Mouse (Mus musculus): Measurements from ENCODE around the gene Hoxc6.

The Hoxc6 gene

GRCm38 (mm10) chr15:102992206-102992605 is 5.9 kb upstream of the Hoxc6 start:
- no peak for DNase-seq

GRCm38 (mm10) chr15:102992863-102993262 is 5.2 kb upstream of the Hoxc6 start:
- DNase-seq, result no peak

GRCm38 (mm10) chr15:102996548-102996947 is 1.5 kb upstream of the Hoxc6 start:
- DNase-seq, result no peak

DNA sequence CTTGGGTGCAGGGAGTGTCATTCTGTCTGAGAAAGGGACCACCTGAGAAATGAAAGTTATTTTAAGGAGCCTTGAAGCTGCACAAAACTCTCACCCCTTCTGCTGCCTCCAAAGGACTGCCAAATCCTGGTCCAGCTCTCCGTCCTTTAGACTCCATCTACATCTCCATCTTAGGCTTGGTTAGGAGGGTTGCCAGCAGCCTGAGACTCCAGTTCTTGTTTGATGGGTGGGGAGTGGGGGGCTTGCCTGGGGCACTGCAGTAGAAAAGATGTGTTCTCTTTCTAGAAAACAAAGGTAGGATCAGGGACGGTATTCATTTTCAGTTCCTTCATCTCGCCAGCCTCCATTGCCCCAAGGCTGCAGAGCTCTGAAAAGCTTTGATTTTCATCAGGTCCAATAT is 626 bp upstream of the Hoxc6 start:
- no peak for DNase-seq

DNA sequence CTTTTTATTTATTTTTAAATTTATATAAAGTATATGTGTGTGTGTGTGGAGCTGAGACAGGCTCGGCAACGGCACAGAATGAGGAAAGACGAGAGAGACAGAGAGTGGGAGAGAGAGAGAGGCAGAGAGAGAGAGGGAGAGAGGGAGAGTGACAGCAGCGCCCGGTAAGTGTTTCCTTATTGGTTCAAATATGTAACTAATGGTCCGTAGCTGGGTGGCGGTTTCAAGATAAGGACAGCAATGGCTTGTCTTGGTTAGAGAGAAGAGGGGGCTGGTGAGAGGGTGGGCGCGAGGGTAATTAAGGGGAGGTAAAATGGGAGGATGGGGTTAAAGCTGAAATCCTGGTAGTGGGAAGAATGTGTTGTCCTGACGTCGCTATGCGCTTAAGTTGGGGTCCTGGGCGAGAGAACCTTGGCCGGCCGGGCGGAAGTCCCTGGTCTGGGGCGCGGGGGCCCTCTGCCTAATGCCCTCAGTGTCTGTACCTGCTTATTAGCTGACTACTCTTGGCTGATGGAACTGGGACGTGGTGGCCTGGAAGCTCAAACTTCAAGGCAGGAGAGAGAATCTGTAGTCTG is 638 bp downstream of the Hoxc6 start:
- DNase-seq, result no peak

DNA sequence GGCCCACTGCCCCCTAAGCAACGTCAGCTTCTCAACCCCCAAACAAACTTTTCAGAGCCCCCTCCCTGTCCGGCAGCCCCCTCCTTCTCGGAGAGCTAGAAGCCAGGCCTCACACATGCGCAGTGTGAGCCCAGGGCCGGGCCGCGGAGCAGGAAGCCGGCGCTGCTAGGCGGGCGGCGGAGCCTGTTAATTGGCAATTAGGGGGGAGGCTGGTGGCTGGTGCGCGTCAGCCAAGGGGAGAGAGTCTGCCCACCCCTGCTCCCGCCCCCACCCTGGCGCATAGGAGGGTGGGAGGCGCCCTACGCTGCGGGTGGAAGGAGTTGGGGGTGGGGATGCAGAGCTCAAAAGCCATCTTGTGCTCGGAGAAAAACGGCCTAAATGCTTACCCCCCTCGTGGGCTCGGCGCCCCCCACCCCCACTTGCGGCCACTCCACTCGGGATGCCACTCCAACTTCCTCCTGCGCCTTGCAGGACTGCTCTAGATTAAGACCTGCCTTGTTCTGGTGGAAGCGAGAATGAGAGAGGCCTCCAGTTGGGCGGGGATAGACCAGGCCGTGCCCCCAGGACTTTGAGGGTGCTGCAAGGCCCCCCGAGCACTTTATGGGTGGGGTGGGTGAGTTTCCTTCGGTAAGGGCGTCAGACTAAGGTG is 1.2 kb downstream of the Hoxc6 start:
- peak in 1 of 2 experiments; percentile 54 for DNase-seq

- no peak for DNase-seq
Measured at GRCm38 (mm10) chr15:102999955-103000354, 1.9 kb downstream of the Hoxc6 start.

DNA sequence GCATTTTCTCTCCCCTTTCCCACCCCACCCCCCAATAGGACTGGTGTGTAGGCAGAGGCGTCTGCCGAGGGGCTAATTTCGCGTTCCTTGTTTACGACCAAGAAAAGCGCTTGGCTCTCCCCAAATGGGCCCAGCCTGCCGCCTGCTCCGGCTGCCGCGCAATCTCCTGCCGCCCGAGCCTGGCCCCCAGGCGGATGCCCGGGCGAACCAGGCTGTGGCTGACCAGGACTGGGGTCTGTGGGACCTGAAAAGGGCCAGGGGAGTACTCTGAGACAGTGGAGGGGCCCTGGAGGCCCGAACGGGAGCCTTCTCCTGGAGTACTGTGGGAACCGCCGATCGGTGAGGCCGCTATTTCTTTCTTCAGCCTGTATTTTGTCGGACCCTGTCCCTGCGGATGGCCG is 2.4 kb downstream of the Hoxc6 start:
- DNase-seq, result no peak

DNA sequence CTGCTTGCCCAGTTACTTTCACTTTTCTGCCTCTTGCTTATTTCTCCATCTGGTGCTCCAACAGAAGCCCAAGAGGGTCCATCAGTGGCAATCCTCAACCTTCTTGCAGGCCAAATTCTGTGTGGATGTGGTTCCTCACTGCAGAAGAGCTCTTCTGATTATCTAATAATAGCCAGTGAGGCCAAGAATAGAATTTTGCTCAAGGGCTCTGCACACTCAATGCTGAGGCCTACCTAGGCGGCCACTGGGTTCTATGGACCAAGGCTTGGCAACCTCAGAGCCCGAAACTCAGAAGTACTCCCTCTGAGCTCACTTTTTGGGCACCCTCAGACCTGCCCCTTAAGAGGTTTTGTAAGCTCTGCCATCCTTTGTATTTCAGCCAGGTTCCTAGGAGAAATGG is 3.3 kb downstream of the Hoxc6 start:
- DNase-seq, result no peak

DNA sequence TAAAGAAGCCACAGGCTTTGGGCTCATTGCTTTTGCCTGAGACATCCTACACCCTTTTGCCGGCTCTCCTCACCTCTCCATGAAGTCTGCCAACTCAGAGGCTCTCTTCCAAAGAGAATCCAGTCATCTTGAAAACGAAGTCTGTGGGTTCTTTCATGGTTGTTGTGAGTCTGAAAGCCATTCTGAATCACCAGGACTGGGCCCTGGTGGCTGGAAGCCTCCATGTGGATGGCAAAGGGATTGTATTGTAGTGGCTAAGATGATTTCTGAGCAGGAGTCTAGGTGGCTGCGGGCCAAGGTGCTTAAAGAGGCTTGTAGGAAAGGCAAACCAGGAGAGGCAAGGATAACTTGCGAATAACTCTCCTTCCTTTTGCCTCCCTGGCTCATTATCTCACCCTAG is 4.1 kb downstream of the Hoxc6 start:
- no peak for DNase-seq

DNA sequence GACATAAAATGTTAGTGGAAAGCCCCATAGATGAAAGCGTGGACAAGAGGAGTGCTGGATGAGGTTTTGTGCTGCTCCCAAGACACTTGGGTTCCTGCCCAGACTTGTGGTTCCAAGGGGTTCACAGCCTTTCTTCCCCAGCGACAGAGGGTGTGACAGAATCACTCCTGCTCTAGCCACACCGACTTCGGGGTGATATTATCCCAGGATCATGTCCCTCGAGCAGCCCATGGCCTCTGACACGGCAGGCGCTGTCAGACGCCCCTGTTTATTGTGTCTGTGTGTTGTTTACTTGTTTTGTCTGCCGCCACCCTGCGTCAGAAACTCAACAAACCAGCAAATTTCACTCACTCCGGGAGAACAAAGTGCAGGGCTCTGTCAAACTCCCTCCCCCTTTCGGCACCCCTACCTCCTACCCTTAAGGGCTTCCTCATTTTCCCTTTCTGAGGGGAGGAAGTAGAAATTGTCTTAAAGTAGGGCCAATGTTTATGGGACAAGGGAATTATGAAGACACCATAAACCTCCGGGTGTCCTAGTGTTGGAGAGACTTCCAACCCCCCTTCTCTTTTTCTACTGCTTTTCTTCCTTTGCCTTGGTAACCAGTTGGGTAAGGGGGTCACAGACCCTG is 4.9 kb downstream of the Hoxc6 start:
- DNase-seq, result peak in 1 of 2 experiments; percentile 8

GRCm38 (mm10) chr15:103005308-103005707 is 7.3 kb downstream of the Hoxc6 start:
- DNase-seq, result peak in 1 of 2 experiments; percentile 19

DNA sequence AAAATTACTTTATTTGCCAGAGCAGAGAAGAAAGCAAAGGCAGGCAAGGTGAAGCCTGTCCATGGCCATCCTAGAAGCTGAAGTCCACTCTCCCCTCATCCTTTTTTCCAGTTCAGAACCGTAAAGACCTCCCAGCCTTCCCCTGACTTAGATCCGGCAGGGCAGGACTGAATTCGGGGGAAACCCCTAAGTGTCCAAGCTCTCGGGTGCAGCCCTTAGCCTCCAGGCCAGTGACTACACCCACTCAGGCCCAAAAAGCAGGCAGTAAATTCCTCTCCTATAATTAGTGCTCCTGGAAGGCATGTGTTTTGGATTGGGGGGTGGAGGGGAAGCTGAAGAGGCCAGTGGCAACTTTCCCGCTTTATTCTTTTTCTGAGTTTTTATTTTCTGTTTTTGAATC is 7.7 kb downstream of the Hoxc6 start:
- no peak for DNase-seq

- DNase-seq, result no peak
Measured at GRCm38 (mm10) chr15:103006326-103006725, 8.3 kb downstream of the Hoxc6 start.

- DNase-seq, result no peak
Measured at GRCm38 (mm10) chr15:103009265-103010111, 11.4 kb downstream of the Hoxc6 start.

- no peak for DNase-seq
Measured at GRCm38 (mm10) chr15:103010112-103010846, 12.2 kb downstream of the Hoxc6 start.

- DNase-seq, result no peak
Measured at GRCm38 (mm10) chr15:103010847-103011555, 12.9 kb downstream of the Hoxc6 start.

- no peak for DNase-seq
Measured at GRCm38 (mm10) chr15:103011928-103012486, 13.9 kb downstream of the Hoxc6 start.

DNA sequence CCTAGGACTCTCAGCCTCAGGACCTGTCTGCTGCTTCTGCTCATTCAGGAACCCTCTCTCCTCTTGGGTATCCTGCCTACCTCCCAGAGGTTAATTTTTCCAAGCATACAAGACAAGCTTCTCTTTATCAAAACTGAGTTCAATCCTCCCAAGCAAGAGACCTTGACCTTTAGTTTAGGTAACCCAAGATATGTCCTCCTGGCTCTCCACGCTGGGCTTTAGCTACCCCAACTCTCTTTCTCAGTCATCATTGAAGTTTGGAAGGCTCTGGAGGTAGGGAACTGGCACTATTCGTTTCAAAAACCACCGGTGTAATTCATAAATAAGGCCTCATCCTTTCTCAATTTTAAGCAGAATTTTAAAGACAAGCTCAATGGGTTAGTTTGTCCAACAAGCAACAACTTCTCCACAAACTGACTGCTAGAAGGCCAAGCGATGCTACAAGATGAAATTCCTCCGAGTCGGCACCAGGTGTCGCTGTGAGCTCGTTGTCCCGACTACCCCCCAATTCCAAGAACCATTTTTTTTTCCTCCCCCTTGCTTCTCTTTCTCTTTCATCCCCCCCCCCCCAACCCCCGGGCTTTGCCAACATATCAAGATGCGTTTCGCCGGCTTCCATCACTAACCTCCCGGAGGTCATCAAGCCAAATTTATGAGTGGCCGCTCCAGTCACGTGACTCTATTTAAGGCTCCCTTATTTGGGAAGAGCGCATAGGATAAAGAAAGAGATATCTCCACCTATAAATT is 15.4 kb downstream of the Hoxc6 start:
- peak in 1 of 2 experiments; percentile 43 for DNase-seq

- no peak for DNase-seq
Measured at GRCm38 (mm10) chr15:103014166-103015008, 16.3 kb downstream of the Hoxc6 start.

Measured in lung, postnatal 4 days (tissue).